In the genomic region with DNA sequence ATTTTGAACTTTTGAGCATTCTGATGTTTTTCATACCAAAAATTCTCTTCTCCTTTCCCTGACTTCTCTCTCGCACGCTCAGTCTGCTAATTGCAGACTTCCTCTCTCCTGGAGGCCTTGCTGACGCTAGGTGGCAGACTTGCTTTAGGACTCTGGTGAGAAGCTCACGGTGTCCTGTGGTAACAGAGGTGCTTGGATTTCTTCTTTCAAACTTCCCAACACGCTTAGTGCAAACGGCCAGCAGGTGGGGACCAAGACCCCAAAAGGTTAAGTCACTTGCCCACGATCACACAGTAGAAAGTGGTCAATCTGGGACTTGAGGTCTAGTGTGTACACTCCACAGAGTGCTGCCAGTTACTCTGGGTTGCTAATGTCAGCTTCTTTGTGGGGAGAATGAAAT, we compare ENCODE assay signal across 8 mouse cellular contexts. TPM values are rescaled to one million over a fixed set of nuclear protein-coding genes. Genes with fewer than 3 reads are reported as not detected.
DNase-seq lines count a peak whose midpoint lies in the region; ATAC-seq and TF ChIP-seq lines count a peak whose summit lies in the region.

No protein-coding gene starts in this region.

- 11% methylated on average over 7 of the region's 7 CpGs for WGBS in hindbrain, embryonic 14.5 days

- H3K9ac ChIP-seq in hindbrain, embryonic 14.5 days, result no peak overlapping the region

- peak; percentile 68 for DNase-seq in A20 (ENCODE audit: low read depth, low spot score)
- peak; percentile 36 for DNase-seq in adrenal gland, adult 2 months
- DNase-seq in hindbrain, embryonic 14.5 days (ENCODE audit: low spot score), result peak; percentile 87
- peak; percentile 37 to 83 for DNase-seq in layer of hippocampus, postnatal 25 days (ENCODE audit: extremely low spot score in 1 of 2, low spot score in 1 of 2)
- peak; percentile 83 to 90 for DNase-seq in right cerebral cortex, postnatal 10 days (ENCODE audit: low spot score in 2 of 2)
- DNase-seq in urinary bladder, adult 2 months (ENCODE audit: low spot score), result peak; percentile 34

- no peak overlapping the region for H3K27ac ChIP-seq in embryonic fibroblast, embryonic 13.5 days (ENCODE audit: insufficient read depth, low read length)
- no peak overlapping the region for H3K27ac ChIP-seq in hindbrain, embryonic 14.5 days

- ATAC-seq in hindbrain, embryonic 14.5 days (ENCODE audit: low FRiP score), result peak; percentile 71; the same call in 1 of the 2 replicates
- ATAC-seq in megakaryocyte, adult 5-6 weeks (ENCODE audit: poor library complexity, severe bottlenecking), result peak; percentile 95

- H3K4me1 ChIP-seq in embryonic fibroblast, embryonic 13.5 days (ENCODE audit: control insufficient read depth, insufficient read depth, low read length), result peaks cover 3% of the 10 kb centered on the region; the same call in 1 of the 2 replicates
- H3K4me1 ChIP-seq in hindbrain, embryonic 14.5 days (replicated peaks; ENCODE audit: control insufficient read depth, insufficient read depth, low read length), result no peaks in the 10 kb centered on the region

- peaks cover 61% of the 10 kb centered on the region for H3K36me3 ChIP-seq in hindbrain, embryonic 14.5 days (replicated peaks; ENCODE audit: control insufficient read depth, insufficient read depth)

- H3K27me3 ChIP-seq in hindbrain, embryonic 14.5 days (ENCODE audit: control insufficient read depth, insufficient read depth, low read length), result no peaks in the 10 kb centered on the region

- TF ChIP-seq POLR2A in embryonic fibroblast, embryonic 13.5 days (IDR thresholded peaks at IDR 0.05; ENCODE audit: low read depth, low read length), result no peak

- H3K4me2 ChIP-seq in hindbrain, embryonic 14.5 days (replicated peaks), result no peak overlapping the region

- no peaks in the 10 kb centered on the region for H3K9me3 ChIP-seq in hindbrain, embryonic 14.5 days (ENCODE audit: control insufficient read depth, low read length)

- no peak overlapping the region for H3K4me3 ChIP-seq in embryonic fibroblast, embryonic 13.5 days (ENCODE audit: insufficient read depth, low read length)
- no peak overlapping the region for H3K4me3 ChIP-seq in hindbrain, embryonic 14.5 days (replicated peaks; ENCODE audit: low read length)

- peak; percentile 89; the same call in 1 of the 2 replicates for TF ChIP-seq CTCF in embryonic fibroblast, embryonic 13.5 days (IDR thresholded peaks at IDR 0.05; ENCODE audit: borderline replicate concordance, insufficient read depth, low read length)

RNA-seq across cellular contexts. Expression of a gene that starts 13.9 kb away (rescaled TPM):
- total RNA-seq in adrenal gland, adult 2 months (2021), result 10 to 100 TPM; 11.2 to 13.1 TPM
- polyA plus RNA-seq in adrenal gland, adult 2 months (2012; rRNA removed), result 2.5 and 2.9 TPM in 2 replicates
- 8.2 and 9.1 TPM in 2 replicates for polyA plus RNA-seq in embryonic fibroblast, embryonic 13.5 days (2011; ENCODE audit: insufficient read length, low read depth, missing spikeins)
- polyA plus RNA-seq in hindbrain, embryonic 14.5 days (2014; fragmentation: Nextera tagmentation; extraction: Ambion mirVana), result 15.2 and 17.3 TPM in 2 replicates
- total RNA-seq in layer of hippocampus, postnatal 25 days (2021), result 10 to 100 TPM; 14.5 to 16.1 TPM
- total RNA-seq in megakaryocyte, adult 5-6 weeks (2015), result 5.4 and 9.8 TPM in 2 replicates
- 20.7 and 26.1 TPM in 2 replicates for total RNA-seq in megakaryocyte, adult 5-6 weeks (2017)
- polyA plus RNA-seq in urinary bladder, adult 2 months (2012; rRNA removed), result 9.6 and 9.7 TPM in 2 replicates

RNA-seq across cellular contexts. Expression of a gene that starts 32.8 kb away (rescaled TPM):
- total RNA-seq in adrenal gland, adult 2 months (2021), result 10 to 100 TPM; 39.3 to 58.4 TPM
- 6.1 and 8.0 TPM in 2 replicates for polyA plus RNA-seq in adrenal gland, adult 2 months (2012; rRNA removed)
- polyA plus RNA-seq in embryonic fibroblast, embryonic 13.5 days (2011; ENCODE audit: insufficient read length, low read depth, missing spikeins), result 60.0 and 65.2 TPM in 2 replicates
- 117 and 132 TPM in 2 replicates for polyA plus RNA-seq in hindbrain, embryonic 14.5 days (2014; fragmentation: Nextera tagmentation; extraction: Ambion mirVana)
- 100 to 1,000 TPM; 196 TPM for total RNA-seq in layer of hippocampus, postnatal 25 days (2021)
- total RNA-seq in megakaryocyte, adult 5-6 weeks (2015), result 57.5 and 63.1 TPM in 2 replicates
- 29.1 and 40.5 TPM in 2 replicates for total RNA-seq in megakaryocyte, adult 5-6 weeks (2017)
- 40.1 and 45.9 TPM in 2 replicates for polyA plus RNA-seq in urinary bladder, adult 2 months (2012; rRNA removed)

Comparison
In these comparisons a context has a peak if more than half of its experiments do, and no peak if none do; other contexts are left out.
1. DNase-seq: peak in every context shown above with its lines; median percentile 87 in hindbrain, embryonic 14.5 days; 86 in right cerebral cortex, postnatal 10 days; 68 in A20; 60 in layer of hippocampus, postnatal 25 days; 36 in adrenal gland, adult 2 months; 34 in urinary bladder, adult 2 months.